Mouse (Mus musculus) heart, embryonic 16.5 days (tissue): ENCODE measurements around the gene Sec23a. TPM values are rescaled to one million over a fixed set of nuclear protein-coding genes. Genes with fewer than 3 reads are reported as not detected.

Experiments
- ATAC-seq: fragments of 200-750 bp; cut with Nextera tagmentation; replicated peaks from 2 replicates; pipeline ENCODE4 v1.8.0; 2017; ENCODE audit warnings: moderate number of reproducible peaks; ENCODE audit not compliant: insufficient read depth, low FRiP score; ENCODE audit errors: extremely low read depth
- H3K27ac ChIP-seq: fragments of 300-500 bp; sonication (generic); 2 replicates; pipeline ENCODE4 v1.5.1; 2014; ENCODE audit warnings: mild to moderate bottlenecking, low read length, control low read depth, moderate library complexity
- H3K27me3 ChIP-seq: fragments of 300-500 bp; sonication (generic); 2 replicates; pipeline ENCODE4 v1.6.1; 2014; ENCODE audit warnings: low read length, mixed read lengths; ENCODE audit not compliant: control insufficient read depth, insufficient read depth
- H3K36me3 ChIP-seq: fragments of 300-500 bp; sonication (generic); 2 replicates; pipeline ENCODE4 v1.6.1; 2014; ENCODE audit not compliant: control insufficient read depth, insufficient read depth
- H3K4me1 ChIP-seq: fragments of 300-500 bp; sonication (generic); 2 replicates; pipeline ENCODE4 v1.6.1; 2014; ENCODE audit warnings: low read length, mixed read lengths; ENCODE audit not compliant: control insufficient read depth, insufficient read depth
- H3K4me2 ChIP-seq: fragments of 300-500 bp; sonication (generic); 2 replicates; pipeline ENCODE4 v1.6.1; 2014; ENCODE audit warnings: low read depth, mild to moderate bottlenecking, control low read depth, low read length
- H3K4me3 ChIP-seq: fragments of 300-500 bp; sonication (generic); 2 replicates; pipeline ENCODE4 v1.5.1; 2014; ENCODE audit warnings: mild to moderate bottlenecking, control low read depth, low read length
- H3K9ac ChIP-seq: fragments of 300-500 bp; sonication (generic); 2 replicates; pipeline ENCODE4 v1.6.1; 2014; ENCODE audit warnings: low read length, control low read depth
- H3K9me3 ChIP-seq: fragments of 300-500 bp; sonication (generic); replicated peaks from 2 replicates; pipeline ENCODE4 v1.6.1; 2016; ENCODE audit warnings: low read length; ENCODE audit not compliant: control insufficient read depth
- WGBS: fragments of 180-500 bp; shearing (Covaris S2); extraction: QIAGEN DNeasy Blood & Tissue Kit; methylation state at CpG from one replicate; pipeline ENCODE4 v1.1.7; 2014; 5-methylcytosine and 5-hydroxymethylcytosine counted together
- polyA plus RNA-seq: library from polyadenylated mRNA; unstranded; fragments of >200 nt; fragmentation: Nextera tagmentation; extraction: Ambion mirVana; gene quantifications from 2 replicates; pipeline ENCODE4 v1.2.1, GENCODE M21; 2015

Sec23a gene
- polyA plus RNA-seq, 1 experiment from 2014 or later: 63.7 TPM

GRCm38 (mm10) chr12:59052470-59052869, 40.7 kb upstream of the Sec23a start:
- Histone ChIP-seq H3K27me3 (no peaks in the 10 kb centered on the region), H3K4me1 (no peaks in the 10 kb centered on the region), H3K9me3 (no peaks in the 10 kb centered on the region), H3K27ac (no peak overlapping the region), H3K36me3 (peaks cover 15% of the 10 kb centered on the region), H3K4me3 (no peak overlapping the region), H3K9ac (no peak overlapping the region), H3K4me2 (no peak overlapping the region)
- WGBS: 85% methylated on average over 3 of the region's 3 CpGs
- no peak for ATAC-seq

DNA sequence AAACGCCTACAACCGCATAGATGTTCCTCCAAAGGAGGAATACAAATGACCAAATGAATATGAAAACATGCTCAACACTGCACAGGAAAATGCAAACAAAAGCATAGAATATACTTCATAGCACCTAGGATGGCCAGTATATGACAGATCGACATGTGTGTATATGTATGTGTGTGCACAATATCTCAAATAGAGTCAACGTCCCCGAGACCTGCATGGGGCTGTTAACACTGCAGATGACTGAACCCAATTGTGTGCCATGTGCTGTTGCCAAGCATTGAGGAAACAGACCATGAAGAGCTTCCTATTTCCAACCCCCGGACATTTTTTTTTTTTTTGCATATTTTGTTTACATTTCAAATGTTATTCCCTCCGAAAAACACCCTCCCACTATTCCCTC, 29.0 kb upstream of the Sec23a start:
- peak overlapping the region; percentile 84 for H3K27ac ChIP-seq
- no peak overlapping the region for H3K4me2 ChIP-seq
- H3K9ac ChIP-seq: no peak overlapping the region
- no peaks in the 10 kb centered on the region for H3K27me3 ChIP-seq
- 27% methylated on average over 7 of the region's 7 CpGs for WGBS
- H3K4me3 ChIP-seq: no peak overlapping the region
- peaks cover 30% of the 10 kb centered on the region for H3K36me3 ChIP-seq
- ATAC-seq: no peak
- no peaks in the 10 kb centered on the region for H3K9me3 ChIP-seq
- H3K4me1 ChIP-seq: 0 out of 2 replicates have a peak, but pooled peaks cover 4% of the 10 kb centered on the region

GRCm38 (mm10) chr12:59039971-59040844, 28.4 kb upstream of the Sec23a start:
- peak; percentile 79 for ATAC-seq

GRCm38 (mm10) chr12:59039162-59039970, 27.5 kb upstream of the Sec23a start:
- no peak overlapping the region for H3K9ac ChIP-seq
- 71% methylated on average over 10 of the region's 10 CpGs for WGBS
- peak overlapping the region; percentile 56 for H3K4me2 ChIP-seq
- 0 out of 2 replicates have a peak, but pooled peaks have one; percentile 20 for ATAC-seq
- peak overlapping the region; percentile 20; the same call in 1 of the 2 replicates for H3K4me3 ChIP-seq
- H3K9me3 ChIP-seq: no peaks in the 10 kb centered on the region
- H3K27ac ChIP-seq: peak overlapping the region; percentile 84
- H3K4me1 ChIP-seq: 0 out of 2 replicates have a peak, but pooled peaks cover 4% of the 10 kb centered on the region
- H3K36me3 ChIP-seq: peaks cover 18% of the 10 kb centered on the region
- H3K27me3 ChIP-seq: no peaks in the 10 kb centered on the region

More at GRCm38 (mm10) chr12:59039971-59040844, 28.4 kb upstream of the Sec23a start:
- peak overlapping the region; percentile 20; the same call in 1 of the 2 replicates for H3K4me3 ChIP-seq
- H3K27ac ChIP-seq: peak overlapping the region; percentile 84
- H3K9me3 ChIP-seq: no peaks in the 10 kb centered on the region
- H3K36me3 ChIP-seq: peaks cover 25% of the 10 kb centered on the region
- WGBS: 6% methylated on average over 23 of the region's 23 CpGs
- no peaks in the 10 kb centered on the region for H3K27me3 ChIP-seq
- peak overlapping the region; percentile 56 for H3K4me2 ChIP-seq
- H3K4me1 ChIP-seq: 0 out of 2 replicates have a peak, but pooled peaks cover 4% of the 10 kb centered on the region
- peak overlapping the region; percentile 54 for H3K9ac ChIP-seq

- no peak overlapping the region for H3K4me2 ChIP-seq
- H3K27me3 ChIP-seq: no peaks in the 10 kb centered on the region
- WGBS: 64% methylated on average over 5 of the region's 5 CpGs
- no peak overlapping the region for H3K4me3 ChIP-seq
- peaks cover 8% of the 10 kb centered on the region; the same call in 1 of the 2 replicates for H3K36me3 ChIP-seq
- H3K9me3 ChIP-seq: no peaks in the 10 kb centered on the region
- ATAC-seq: no peak
- H3K9ac ChIP-seq: no peak overlapping the region
- H3K27ac ChIP-seq: no peak overlapping the region
- H3K4me1 ChIP-seq: no peaks in the 10 kb centered on the region
These were observed 20.3 kb upstream of the Sec23a start for GRCm38 (mm10) chr12:59032101-59032500.

DNA sequence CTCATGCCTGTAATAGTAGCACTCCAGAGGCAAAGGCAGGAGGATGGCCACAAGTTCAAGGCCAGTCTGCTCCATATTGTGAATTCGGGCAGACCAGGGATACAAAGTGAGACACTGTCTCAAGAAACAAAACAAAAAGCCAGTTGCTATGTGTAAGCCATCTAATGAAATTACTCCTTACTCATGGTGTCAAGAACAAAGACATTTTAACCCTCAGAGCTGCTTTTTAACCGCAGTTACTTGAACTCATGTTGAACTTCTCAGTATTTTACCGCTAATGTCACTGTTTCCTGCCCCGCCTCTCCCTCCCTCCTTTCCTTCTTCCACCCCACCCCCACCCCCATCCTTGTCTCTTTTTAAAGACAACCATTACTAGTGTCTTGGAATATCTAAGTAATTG, 9.5 kb upstream of the Sec23a start:
- no peak overlapping the region for H3K4me2 ChIP-seq
- no peaks in the 10 kb centered on the region for H3K27me3 ChIP-seq
- no peak for ATAC-seq
- no peak overlapping the region for H3K27ac ChIP-seq
- H3K4me3 ChIP-seq: no peak overlapping the region
- peaks cover 40% of the 10 kb centered on the region for H3K36me3 ChIP-seq
- H3K9me3 ChIP-seq: no peaks in the 10 kb centered on the region
- H3K4me1 ChIP-seq: no peaks in the 10 kb centered on the region
- no peak overlapping the region for H3K9ac ChIP-seq
- 80% methylated on average over 4 of the region's 4 CpGs for WGBS

- no peaks in the 10 kb centered on the region for H3K4me1 ChIP-seq
- H3K27me3 ChIP-seq: no peaks in the 10 kb centered on the region
- H3K9me3 ChIP-seq: no peaks in the 10 kb centered on the region
- no peak overlapping the region for H3K4me3 ChIP-seq
- ATAC-seq: no peak
- 88% methylated on average over 2 of the region's 2 CpGs for WGBS
- peaks cover 31% of the 10 kb centered on the region for H3K36me3 ChIP-seq
- H3K4me2 ChIP-seq: no peak overlapping the region
- H3K27ac ChIP-seq: no peak overlapping the region
- no peak overlapping the region for H3K9ac ChIP-seq
These were observed 8.1 kb upstream of the Sec23a start for GRCm38 (mm10) chr12:59019891-59020290.

- H3K4me3 ChIP-seq: no peak overlapping the region
- peaks cover 3% of the 10 kb centered on the region for H3K4me1 ChIP-seq
- H3K9ac ChIP-seq: no peak overlapping the region
- H3K9me3 ChIP-seq: no peaks in the 10 kb centered on the region
- H3K27me3 ChIP-seq: no peaks in the 10 kb centered on the region
- H3K27ac ChIP-seq: no peak overlapping the region
- ATAC-seq: no peak
- 89% methylated on average over 8 of the region's 8 CpGs for WGBS
- peaks cover 28% of the 10 kb centered on the region for H3K36me3 ChIP-seq
- no peak overlapping the region for H3K4me2 ChIP-seq
These were observed 6.2 kb upstream of the Sec23a start for GRCm38 (mm10) chr12:59017970-59018369.
